Mouse (Mus musculus) kidney, adult 2 months (tissue): ENCODE measurements around the gene Ap4s1.

Experiments used
- CTCF ChIP-seq: fragments of 200-500 bp; conservative IDR thresholded peaks from 2 replicates; pipeline ENCODE4 v1.5.1; 2011; ENCODE audit warnings: low read depth, mild to moderate bottlenecking, control low read depth, low read length, moderate library complexity, mixed read lengths; ENCODE audit not compliant: insufficient read depth, insufficient read length
- POLR2A ChIP-seq: fragments of 200-500 bp; IDR thresholded peaks from one replicate; pipeline ENCODE4 v1.6.1; 2011; ENCODE audit warnings: low read depth, low read length, control low read depth

DNA sequence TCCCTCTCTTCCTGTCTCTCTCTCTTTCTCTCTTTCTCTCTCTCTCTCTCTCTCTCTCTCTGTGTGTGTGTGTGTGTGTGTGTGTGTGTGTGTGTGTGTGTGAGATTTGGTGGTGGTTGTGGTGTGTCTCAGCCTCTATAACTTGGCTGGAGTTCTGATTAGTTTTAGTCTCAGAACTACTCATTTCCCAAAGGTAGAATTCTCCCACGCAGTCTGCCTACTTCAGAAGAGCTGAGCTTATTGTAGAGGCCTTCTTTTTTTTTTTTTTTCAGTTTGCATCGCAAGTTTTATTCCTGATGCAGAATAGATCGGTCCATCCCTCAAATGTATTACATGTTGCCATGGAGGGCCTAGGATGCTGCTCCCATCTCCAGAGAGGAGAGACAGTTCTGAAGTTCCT, 18.9 kb downstream of the Ap4s1 start:
- TF ChIP-seq CTCF (no peak), POLR2A (no peak)
